Mouse (Mus musculus): ENCODE results near the gene Foxd4. TPM values are rescaled to one million over a fixed set of nuclear protein-coding genes. Genes with fewer than 3 reads are reported as not detected.

Gene Foxd4
- polyA plus RNA-seq, 1 experiment from 2014 or later, result not detected

Small RNA genes lying within 50 kb of the gene (microRNA-seq; reads per million reads assigned to microRNA genes)
- not detected for gene Mir3084-1

Other genes with a start within 250 kb of the Foxd4 start
- gene Tmem252, start 227.2 kb downstream of the Foxd4 start, polyA plus RNA-seq (2015; fragmentation: Nextera tagmentation; extraction: Ambion mirVana), result 1.3 and 2.0 TPM in 2 replicates
- gene Pgm5, start 39.3 kb downstream of the Foxd4 start, polyA plus RNA-seq (2015; fragmentation: Nextera tagmentation; extraction: Ambion mirVana), result 0.08 and 0.15 TPM in 2 replicates
- gene Gm10053, start 25.5 kb downstream of the Foxd4 start, polyA plus RNA-seq (2015; fragmentation: Nextera tagmentation; extraction: Ambion mirVana), result 203 and 230 TPM in 2 replicates
- 17.2 and 18.2 TPM in 2 replicates for gene Cbwd1, start 60.4 kb upstream of the Foxd4 start, polyA plus RNA-seq (2015; fragmentation: Nextera tagmentation; extraction: Ambion mirVana)
- gene Dock8, start 98.3 kb upstream of the Foxd4 start, polyA plus RNA-seq (2015; fragmentation: Nextera tagmentation; extraction: Ambion mirVana), result 0.56 and 1.4 TPM in 2 replicates